Mouse (Mus musculus) stomach, embryonic 15.5 days (tissue): ENCODE data around the gene Fyco1. TPM values are rescaled to one million over a fixed set of nuclear protein-coding genes. Genes with fewer than 3 reads are reported as not detected.

ENCODE experiments used
- ATAC-seq: fragments of 200-750 bp; cut with Nextera tagmentation; 2 replicates; pipeline ENCODE4 v1.8.0; 2017; ENCODE audit warnings: low read depth, moderate number of reproducible peaks, moderate TSS enrichment; ENCODE audit not compliant: insufficient read depth, low FRiP score
- H3K27ac ChIP-seq: fragments of 300-500 bp; sonication (generic); 2 replicates; pipeline ENCODE4 v1.5.1; 2015; ENCODE audit warnings: mild to moderate bottlenecking, inconsistent platforms
- H3K27me3 ChIP-seq: fragments of 300-500 bp; sonication (generic); replicated peaks from 2 replicates; pipeline ENCODE4 v1.6.1; 2015; ENCODE audit warnings: inconsistent platforms
- H3K36me3 ChIP-seq: fragments of 300-500 bp; sonication (generic); 2 replicates; pipeline ENCODE4 v1.6.1; 2015; ENCODE audit warnings: inconsistent platforms
- H3K4me1 ChIP-seq: fragments of 300-500 bp; sonication (generic); 2 replicates; pipeline ENCODE4 v1.6.1; 2015; ENCODE audit warnings: inconsistent platforms
- H3K4me2 ChIP-seq: fragments of 300-500 bp; sonication (generic); 2 replicates; pipeline ENCODE4 v1.6.1; 2015; ENCODE audit warnings: mild to moderate bottlenecking, inconsistent platforms
- H3K4me3 ChIP-seq: fragments of 300-500 bp; sonication (generic); replicated peaks from 2 replicates; pipeline ENCODE4 v1.5.1; 2015; ENCODE audit warnings: inconsistent platforms
- H3K9ac ChIP-seq: fragments of 300-500 bp; sonication (generic); 2 replicates; pipeline ENCODE4 v1.6.1; 2015; ENCODE audit warnings: inconsistent platforms
- H3K9me3 ChIP-seq: fragments of 300-500 bp; sonication (generic); 2 replicates; pipeline ENCODE4 v1.6.1; 2016; ENCODE audit warnings: inconsistent platforms
- WGBS: fragments of 180-500 bp; shearing (Covaris S2); methylation state at CpG from one replicate; pipeline ENCODE4 v1.1.7; 2015; 5-methylcytosine and 5-hydroxymethylcytosine counted together
- polyA plus RNA-seq: library from polyadenylated mRNA; unstranded; fragments of >200 nt; fragmentation: Nextera tagmentation; extraction: Ambion mirVana; gene quantifications from 2 replicates; pipeline ENCODE4 v1.2.1, GENCODE M21; 2015

Fyco1 gene
- polyA plus RNA-seq, 1 experiment from 2014 or later = 15.6 TPM

- H3K27me3 ChIP-seq = no peaks in the 10 kb centered on the region
- no peaks in the 10 kb centered on the region for H3K36me3 ChIP-seq
- peak overlapping the region; percentile 56 for H3K4me2 ChIP-seq
- WGBS = 40% methylated on average over 2 of the region's 2 CpGs
- H3K9ac ChIP-seq = no peak overlapping the region
- ATAC-seq = no peak
- peaks cover 7% of the 10 kb centered on the region; the same call in 1 of the 2 replicates for H3K4me1 ChIP-seq
- no peaks in the 10 kb centered on the region for H3K9me3 ChIP-seq
- no peak overlapping the region for H3K27ac ChIP-seq
- no peak overlapping the region for H3K4me3 ChIP-seq
Observed at GRCm38 (mm10) chr9:123849976-123850695, 1.6 kb downstream of the Fyco1 start.

- Histone ChIP-seq H3K4me3 (no peak overlapping the region), H3K4me1 (peaks cover 7% of the 10 kb centered on the region; the same call in 1 of the 2 replicates), H3K27ac (no peak overlapping the region), H3K27me3 (no peaks in the 10 kb centered on the region), H3K4me2 (no peak overlapping the region), H3K36me3 (no peaks in the 10 kb centered on the region), H3K9me3 (no peaks in the 10 kb centered on the region), H3K9ac (no peak overlapping the region)
- ATAC-seq = no peak
- 81% methylated on average over 1 of the region's 1 CpGs for WGBS
Observed at GRCm38 (mm10) chr9:123846490-123846889, 5.2 kb downstream of the Fyco1 start.

- WGBS = 39% methylated on average over 3 of the region's 3 CpGs
- Histone ChIP-seq H3K4me2 (no peak overlapping the region), H3K4me1 (0 out of 2 replicates have a peak, but pooled peaks cover 3% of the 10 kb centered on the region), H3K27ac (peak overlapping the region; percentile 32; the same call in 1 of the 2 replicates), H3K36me3 (no peaks in the 10 kb centered on the region), H3K9ac (no peak overlapping the region), H3K27me3 (no peaks in the 10 kb centered on the region), H3K4me3 (no peak overlapping the region), H3K9me3 (no peaks in the 10 kb centered on the region)
- no peak; the same call in 1 of the 2 replicates for ATAC-seq
Observed at GRCm38 (mm10) chr9:123845120-123845519, 6.6 kb downstream of the Fyco1 start.

GRCm38 (mm10) chr9:123844468-123844867 lies 7.2 kb downstream of the Fyco1 start:
- Histone ChIP-seq H3K27me3 (no peaks in the 10 kb centered on the region), H3K4me3 (no peak overlapping the region), H3K9ac (no peak overlapping the region), H3K9me3 (no peaks in the 10 kb centered on the region), H3K36me3 (no peaks in the 10 kb centered on the region), H3K4me1 (no peaks in the 10 kb centered on the region), H3K27ac (no peak overlapping the region), H3K4me2 (no peak overlapping the region)
- no peak for ATAC-seq
- WGBS = 85% methylated on average over 3 of the region's 3 CpGs

GRCm38 (mm10) chr9:123840243-123840642 lies 11.5 kb downstream of the Fyco1 start:
- 88% methylated on average over 6 of the region's 6 CpGs for WGBS
- Histone ChIP-seq H3K4me2 (no peak overlapping the region), H3K9ac (no peak overlapping the region), H3K4me1 (no peaks in the 10 kb centered on the region), H3K27ac (no peak overlapping the region), H3K36me3 (peaks cover 8% of the 10 kb centered on the region; the same call in 1 of the 2 replicates), H3K4me3 (no peak overlapping the region), H3K27me3 (no peaks in the 10 kb centered on the region), H3K9me3 (no peaks in the 10 kb centered on the region)
- ATAC-seq = no peak

- no peak for ATAC-seq
- no peak overlapping the region for H3K27ac ChIP-seq
- H3K9me3 ChIP-seq = no peaks in the 10 kb centered on the region
- H3K4me3 ChIP-seq = no peak overlapping the region
- WGBS = 94% methylated on average over 3 of the region's 3 CpGs
- H3K27me3 ChIP-seq = no peaks in the 10 kb centered on the region
- no peaks in the 10 kb centered on the region for H3K4me1 ChIP-seq
- no peak overlapping the region for H3K9ac ChIP-seq
- no peak overlapping the region for H3K4me2 ChIP-seq
- peaks cover 16% of the 10 kb centered on the region; the same call in 1 of the 2 replicates for H3K36me3 ChIP-seq
Observed at GRCm38 (mm10) chr9:123835851-123836250, 15.8 kb downstream of the Fyco1 start.

- H3K27ac ChIP-seq = no peak overlapping the region
- peaks cover 33% of the 10 kb centered on the region for H3K36me3 ChIP-seq
- no peak overlapping the region for H3K4me3 ChIP-seq
- H3K4me2 ChIP-seq = no peak overlapping the region
- ATAC-seq = no peak
- 86% methylated on average over 4 of the region's 4 CpGs for WGBS
- no peaks in the 10 kb centered on the region for H3K27me3 ChIP-seq
- H3K9me3 ChIP-seq = no peaks in the 10 kb centered on the region
- no peak overlapping the region for H3K9ac ChIP-seq
- no peaks in the 10 kb centered on the region for H3K4me1 ChIP-seq
Observed at GRCm38 (mm10) chr9:123828916-123829315, 22.8 kb downstream of the Fyco1 start.

- no peak overlapping the region for H3K4me2 ChIP-seq
- 69% methylated on average over 3 of the region's 3 CpGs for WGBS
- H3K27me3 ChIP-seq = no peaks in the 10 kb centered on the region
- H3K27ac ChIP-seq = no peak overlapping the region
- H3K4me1 ChIP-seq = no peaks in the 10 kb centered on the region
- no peaks in the 10 kb centered on the region for H3K9me3 ChIP-seq
- H3K4me3 ChIP-seq = no peak overlapping the region
- no peak overlapping the region for H3K9ac ChIP-seq
- ATAC-seq = no peak
- peaks cover 45% of the 10 kb centered on the region for H3K36me3 ChIP-seq
Observed at GRCm38 (mm10) chr9:123826631-123827030, 25.1 kb downstream of the Fyco1 start.

- Histone ChIP-seq H3K4me2 (no peak overlapping the region), H3K9me3 (no peaks in the 10 kb centered on the region), H3K4me3 (no peak overlapping the region), H3K36me3 (peaks cover 31% of the 10 kb centered on the region), H3K27me3 (no peaks in the 10 kb centered on the region), H3K27ac (no peak overlapping the region), H3K4me1 (no peaks in the 10 kb centered on the region), H3K9ac (no peak overlapping the region)
- ATAC-seq = no peak
- WGBS = 91% methylated on average over 2 of the region's 2 CpGs
Observed at GRCm38 (mm10) chr9:123818601-123819000, 33.1 kb downstream of the Fyco1 start.

GRCm38 (mm10) chr9:123815996-123816395 lies 35.7 kb downstream of the Fyco1 start:
- no peak overlapping the region for H3K27ac ChIP-seq
- peaks cover 22% of the 10 kb centered on the region for H3K36me3 ChIP-seq
- no peaks in the 10 kb centered on the region for H3K9me3 ChIP-seq
- H3K4me1 ChIP-seq = no peaks in the 10 kb centered on the region
- no peak overlapping the region for H3K4me2 ChIP-seq
- WGBS = 74% methylated on average over 1 of the region's 1 CpGs
- no peaks in the 10 kb centered on the region for H3K27me3 ChIP-seq
- no peak overlapping the region for H3K9ac ChIP-seq
- no peak overlapping the region for H3K4me3 ChIP-seq
- no peak for ATAC-seq

GRCm38 (mm10) chr9:123815444-123815843 lies 36.3 kb downstream of the Fyco1 start:
- Histone ChIP-seq H3K4me2 (no peak overlapping the region), H3K4me3 (no peak overlapping the region), H3K27me3 (no peaks in the 10 kb centered on the region), H3K4me1 (no peaks in the 10 kb centered on the region), H3K27ac (no peak overlapping the region), H3K36me3 (peaks cover 19% of the 10 kb centered on the region), H3K9me3 (no peaks in the 10 kb centered on the region), H3K9ac (no peak overlapping the region)
- WGBS = 80% methylated on average over 3 of the region's 3 CpGs
- ATAC-seq = no peak

GRCm38 (mm10) chr9:123814821-123815220 lies 36.9 kb downstream of the Fyco1 start:
- Histone ChIP-seq H3K4me3 (no peak overlapping the region), H3K9ac (no peak overlapping the region), H3K4me1 (no peaks in the 10 kb centered on the region), H3K9me3 (no peaks in the 10 kb centered on the region), H3K27me3 (no peaks in the 10 kb centered on the region), H3K36me3 (peaks cover 16% of the 10 kb centered on the region; the same call in 1 of the 2 replicates), H3K27ac (no peak overlapping the region), H3K4me2 (no peak overlapping the region)
- 86% methylated on average over 4 of the region's 4 CpGs for WGBS
- ATAC-seq = no peak
